Mouse (Mus musculus): ENCODE results near the gene Slc8a2.

Gene Slc8a2

GRCm38 (mm10) chr7:16129421-16129845 is at the start of gene Slc8a2:
Gene Slc8a2, plus strand, starts transcription at chr7:16129826.
- peak; percentile 88 for DNase-seq (ENCODE audit: low spot score)

- no peak for DNase-seq (ENCODE audit: low spot score)
Measured at GRCm38 (mm10) chr7:16079947-16080346, 49.7 kb upstream of the Slc8a2 start.

- no peak for DNase-seq (ENCODE audit: low spot score)
Measured at GRCm38 (mm10) chr7:16080581-16080980, 49.0 kb upstream of the Slc8a2 start.

GRCm38 (mm10) chr7:16083361-16083760 is 46.3 kb upstream of the Slc8a2 start:
- no peak for DNase-seq (ENCODE audit: low spot score)

- DNase-seq (ENCODE audit: low spot score), result no peak
Measured at GRCm38 (mm10) chr7:16087587-16087986, 42.0 kb upstream of the Slc8a2 start.

GRCm38 (mm10) chr7:16094592-16094991 is 35.0 kb upstream of the Slc8a2 start:
- no peak for DNase-seq (ENCODE audit: low spot score)

- peak; percentile 100 for DNase-seq (ENCODE audit: low spot score)
Measured at GRCm38 (mm10) chr7:16098021-16099017, 31.3 kb upstream of the Slc8a2 start, which contains the start of gene Napa. Gene Napa, plus strand, starts transcription at chr7:16098458.

GRCm38 (mm10) chr7:16099901-16100300 is 29.7 kb upstream of the Slc8a2 start:
- DNase-seq (ENCODE audit: low spot score), result no peak

- no peak for DNase-seq (ENCODE audit: low spot score)
Measured at GRCm38 (mm10) chr7:16101081-16101480, 28.5 kb upstream of the Slc8a2 start.

GRCm38 (mm10) chr7:16101726-16102475 is 27.7 kb upstream of the Slc8a2 start:
- DNase-seq (ENCODE audit: low spot score), result no peak

GRCm38 (mm10) chr7:16102686-16103226 is 26.9 kb upstream of the Slc8a2 start:
- no peak for DNase-seq (ENCODE audit: low spot score)

GRCm38 (mm10) chr7:16103760-16104159 is 25.9 kb upstream of the Slc8a2 start:
- DNase-seq (ENCODE audit: low spot score), result no peak

GRCm38 (mm10) chr7:16104611-16105388 is 24.8 kb upstream of the Slc8a2 start:
- DNase-seq (ENCODE audit: low spot score), result no peak

GRCm38 (mm10) chr7:16108886-16109542 is 20.6 kb upstream of the Slc8a2 start:
- no peak for DNase-seq (ENCODE audit: low spot score)

GRCm38 (mm10) chr7:16110158-16110557 is 19.5 kb upstream of the Slc8a2 start:
- no peak for DNase-seq (ENCODE audit: low spot score)

GRCm38 (mm10) chr7:16111284-16112090 is 18.1 kb upstream of the Slc8a2 start:
- no peak for DNase-seq (ENCODE audit: low spot score)

- no peak for DNase-seq (ENCODE audit: low spot score)
Measured at GRCm38 (mm10) chr7:16116418-16116817, 13.2 kb upstream of the Slc8a2 start.

- no peak for DNase-seq (ENCODE audit: low spot score)
Measured at GRCm38 (mm10) chr7:16117100-16117499, 12.5 kb upstream of the Slc8a2 start.

GRCm38 (mm10) chr7:16119569-16120261 is 9.9 kb upstream of the Slc8a2 start, which contains the start of gene Kptn:
Gene Kptn, plus strand, starts transcription at chr7:16119895.
- peak; percentile 96 for DNase-seq (ENCODE audit: low spot score)

- no peak for DNase-seq (ENCODE audit: low spot score)
Measured at GRCm38 (mm10) chr7:16120262-16120600, 9.4 kb upstream of the Slc8a2 start.
